In genomic region chr19:20345317-20345917, GRCm38 (mm10) we compare ENCODE assay signal across 8 mouse cellular contexts. TPM values are rescaled to one million over a fixed set of nuclear protein-coding genes. Genes with fewer than 3 reads are reported as not detected.
A peak's percentile ranks its signal among the peaks of the same experiment; 100 is the strongest.
DNase-seq lines count a peak whose midpoint lies in the region; ATAC-seq and TF ChIP-seq lines count a peak whose summit lies in the region.

No protein-coding gene starts in this region.

- no peaks in the 10 kb centered on the region for H3K79me2 ChIP-seq in C2C12 (ENCODE audit: control insufficient read depth, insufficient read depth)

- peak; percentile 93 for ATAC-seq in granulocyte monocyte progenitor cell, adult 5-6 weeks (replicated peaks; ENCODE audit: poor library complexity, severe bottlenecking)
- ATAC-seq in neural tube, embryonic 15.5 days (ENCODE audit: low FRiP score) = peak; percentile 74

- no peaks in the 10 kb centered on the region for H3K79me3 ChIP-seq in C2C12 (ENCODE audit: low read depth)

- H3K27ac ChIP-seq in neural tube, embryonic 15.5 days (replicated peaks) = no peak overlapping the region

- peaks cover 9% of the 10 kb centered on the region for H3K4me1 ChIP-seq in neural tube, embryonic 15.5 days

- peak; percentile 36 for TF ChIP-seq CTCF in C2C12 (IDR thresholded peaks at IDR 0.05; ENCODE audit: control insufficient read depth, insufficient read depth, insufficient read length)

- H3K36me3 ChIP-seq in C2C12 (ENCODE audit: control insufficient read depth, insufficient read depth) = no peaks in the 10 kb centered on the region
- no peaks in the 10 kb centered on the region for H3K36me3 ChIP-seq in neural tube, embryonic 15.5 days

- no peak overlapping the region for H3K4me2 ChIP-seq in neural tube, embryonic 15.5 days

- no peaks in the 10 kb centered on the region for H3K9me3 ChIP-seq in neural tube, embryonic 15.5 days (replicated peaks)

- no peak overlapping the region for H3ac ChIP-seq in C2C12 (ENCODE audit: control insufficient read depth, insufficient read length, low read depth)

- 9% methylated on average over 8 of the region's 8 CpGs for WGBS in neural tube, embryonic 15.5 days

- DNase-seq in adrenal gland, adult 8-10 months = peak; percentile 28
- DNase-seq in embryo, embryonic 11.5 days (ENCODE audit: low read depth, low spot score) = peak; percentile 72
- DNase-seq in kidney, postnatal 36 days = peak; percentile 48 to 83
- peak; percentile 54 to 57 for DNase-seq in lung, adult 18-20 months
- DNase-seq in testis, postnatal 14 days (ENCODE audit: low spot score) = peak; percentile 68

- H3K4me3 ChIP-seq in C2C12 (ENCODE audit: insufficient read depth, poor library complexity, severe bottlenecking) = no peak overlapping the region
- no peak overlapping the region for H3K4me3 ChIP-seq in neural tube, embryonic 15.5 days (replicated peaks)

- peaks cover 4% of the 10 kb centered on the region for H3K27me3 ChIP-seq in C2C12 (ENCODE audit: control insufficient read depth, insufficient read depth, insufficient read length)
- no peaks in the 10 kb centered on the region for H3K27me3 ChIP-seq in neural tube, embryonic 15.5 days (replicated peaks)

- H3K9ac ChIP-seq in neural tube, embryonic 15.5 days (replicated peaks) = no peak overlapping the region

TF ChIP-seq in C2C12, 6 proteins besides CTCF, POLR2A, EP300 and RAD21:
- TF ChIP-seq MAX (IDR thresholded peaks at IDR 0.05) (peak; percentile 36), MYOD1 (IDR thresholded peaks at IDR 0.05; ENCODE audit: control insufficient read depth, insufficient read length, low read depth) (no peak), USF1 (IDR thresholded peaks at IDR 0.05; ENCODE audit: low read depth) (peak; percentile 43), FOSL1 (IDR thresholded peaks at IDR 0.05; ENCODE audit: insufficient read depth, low read length, poor library complexity, severe bottlenecking) (no peak)

RNA-seq across cellular contexts. Expression of gene Anxa1, which starts 45.3 kb away (rescaled TPM):
- 402 TPM for polyA plus RNA-seq in C2C12 (2012; fragmentation: generic; extraction: Trizol)
- 10 to 100 TPM; 13.1 to 47.7 (median 20.0) TPM for total RNA-seq in adrenal gland, adult 8-10 months (2022)
- 195 and 239 TPM in 2 replicates for total RNA-seq in granulocyte monocyte progenitor cell, adult 5-6 weeks (2014; fragmentation: Nextera tagmentation)
- total RNA-seq in granulocyte monocyte progenitor cell, adult 5-6 weeks (2017) = 534 and 546 TPM in 2 replicates
- polyA plus RNA-seq in neural tube, embryonic 15.5 days (2015; fragmentation: Nextera tagmentation; extraction: Ambion mirVana) = 8.5 and 23.8 TPM in 2 replicates

Comparison
In these comparisons a context has a peak if more than half of its experiments do, and no peak if none do; other contexts are left out.
1. RNA of gene Anxa1, which starts 45.3 kb away (total RNA-seq): 195 to 546 TPM in granulocyte monocyte progenitor cell, adult 5-6 weeks; 13.1 to 47.7 TPM in adrenal gland, adult 8-10 months; every median in the first group is over 4 times any median in the second.
2. Peak in every context shown above with its lines, with median percentiles within 50 percentile points of each other: DNase-seq.